7 mouse cellular contexts compared by ENCODE assay signal in the genomic region with DNA sequence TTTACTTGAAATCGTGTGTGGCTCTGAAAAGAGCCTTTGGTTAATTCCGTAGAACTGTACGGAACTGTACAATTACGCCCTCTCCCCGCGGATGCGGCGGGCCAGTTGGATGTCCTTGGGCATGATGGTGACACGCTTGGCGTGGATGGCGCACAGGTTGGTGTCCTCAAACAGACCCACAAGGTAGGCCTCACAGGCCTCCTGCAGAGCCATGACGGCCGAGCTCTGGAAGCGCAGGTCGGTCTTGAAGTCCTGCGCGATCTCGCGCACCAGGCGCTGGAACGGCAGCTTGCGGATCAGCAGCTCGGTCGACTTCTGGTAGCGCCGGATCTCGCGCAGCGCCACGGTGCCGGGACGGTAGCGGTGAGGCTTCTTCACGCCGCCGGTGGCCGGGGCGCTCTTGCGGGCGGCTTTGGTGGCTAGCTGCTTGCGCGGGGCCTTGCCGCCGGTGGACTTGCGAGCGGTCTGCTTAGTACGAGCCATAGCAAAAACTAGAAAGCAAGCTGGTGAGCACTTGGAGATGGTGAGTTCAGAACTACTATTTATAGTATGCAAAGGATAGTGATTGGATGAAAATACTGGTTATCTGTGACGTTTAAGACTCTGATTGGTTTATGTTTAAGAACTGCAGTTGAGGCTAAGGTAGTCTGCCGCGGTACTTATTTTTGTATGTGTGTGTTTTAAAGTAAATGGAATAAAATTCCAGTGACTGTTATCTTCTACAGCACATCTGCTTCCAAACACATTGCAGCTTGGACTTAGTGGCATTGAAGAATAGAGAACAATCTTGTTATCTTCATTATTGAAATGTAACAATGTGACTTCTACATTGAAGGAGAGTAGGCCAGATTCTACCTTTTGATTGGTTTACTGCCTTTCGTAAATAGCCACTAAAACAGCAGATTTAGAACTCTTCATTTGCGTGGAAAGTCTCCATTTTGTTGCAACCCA. TPM values are rescaled to one million over a fixed set of nuclear protein-coding genes. Genes with fewer than 3 reads are reported as not detected.
A peak's percentile ranks its signal among the peaks of the same experiment; 100 is the strongest.
DNase-seq lines count a peak whose midpoint lies in the region; ATAC-seq lines count a peak whose summit lies in the region.
"Not testable (repeated sequence)": the region's sequence is repeated elsewhere in the genome, so short reads cannot be mapped to it uniquely, and the experiment has no call there.

Gene Hist1h3a (minus strand): TSS at position 516 of the 951 bp plus-strand sequence.

- DNase-seq in adrenal gland, adult 18-20 months (ENCODE audit: low spot score in 2 of 2) = peak; percentile 50 to 69
- DNase-seq in embryo, embryonic 11.5 days (ENCODE audit: low read depth, low spot score) = peak; percentile 79
- DNase-seq in left cerebral cortex, postnatal 36 days (ENCODE audit: low spot score in 2 of 2) = peak; percentile 52 to 53
- peak; percentile 86 for DNase-seq in mesoderm, embryonic 11.5 days (ENCODE audit: low read depth, low spot score)
- peak; percentile 23 for DNase-seq in right cerebral cortex, postnatal 4 days

- WGBS in intestine, embryonic 16.5 days = under 1% methylated on average over 27 of the region's 52 CpGs

- not testable (repeated sequence) for H3K9me3 ChIP-seq in intestine, embryonic 16.5 days (ENCODE audit: control insufficient read depth, low read length)

- peak within 1 kb of the TSS; percentile 69 for H3K9ac ChIP-seq in intestine, embryonic 16.5 days (ENCODE audit: low read depth, low read length)

- peak within 1 kb of the TSS; percentile 89 for H3K4me2 ChIP-seq in intestine, embryonic 16.5 days (ENCODE audit: low read depth, low read length)

- H3K36me3 ChIP-seq in intestine, embryonic 16.5 days (ENCODE audit: control insufficient read depth, insufficient read depth, low read length) = not testable (repeated sequence)

- ATAC-seq in granulocyte monocyte progenitor cell, adult 5-6 weeks (replicated peaks; ENCODE audit: poor library complexity, severe bottlenecking) = peak; percentile 33
- ATAC-seq in intestine, embryonic 16.5 days = peak; percentile 66

- not testable (repeated sequence) for H3K27me3 ChIP-seq in intestine, embryonic 16.5 days (replicated peaks; ENCODE audit: control insufficient read depth, insufficient read depth, low read length)

- intact Hi-C loops in left cerebral cortex, postnatal 36 days (cut with DNase I) = not testable (repeated sequence)

- peak within 1 kb of the TSS; percentile 97 for H3K27ac ChIP-seq in intestine, embryonic 16.5 days (ENCODE audit: low read length)

- H3K4me1 ChIP-seq in intestine, embryonic 16.5 days (ENCODE audit: control insufficient read depth, insufficient read depth, low read length) = peaks cover 26% of the 10 kb centered on the region

- peak within 1 kb of the TSS; percentile 53 for H3K4me3 ChIP-seq in intestine, embryonic 16.5 days (ENCODE audit: low read length)

RNA-seq across cellular contexts. Expression of gene Hist1h3a, which starts in this region (rescaled TPM):
- total RNA-seq in adrenal gland, adult 18-20 months (2021) = 10 to 100 TPM; 18.1 to 28.1 TPM
- 33.7 and 64.5 TPM in 2 replicates for total RNA-seq in granulocyte monocyte progenitor cell, adult 5-6 weeks (2014; fragmentation: Nextera tagmentation)
- total RNA-seq in granulocyte monocyte progenitor cell, adult 5-6 weeks (2017) = 287 and 376 TPM in 2 replicates
- polyA plus RNA-seq in intestine, embryonic 16.5 days (2015; fragmentation: Nextera tagmentation; extraction: Ambion mirVana) = 3.1 and 4.2 TPM in 2 replicates
- total RNA-seq in left cerebral cortex, postnatal 36 days (2021) = 10 to 100 TPM; 41.3 to 42.8 TPM

Comparison
In these comparisons a context has a peak if more than half of its experiments do, and no peak if none do; other contexts are left out.
1. Peak in every context shown above with its lines: DNase-seq, ATAC-seq, H3K4me3 ChIP-seq and H3K27ac ChIP-seq.
2. DNase-seq: peak in every context shown above with its lines; median percentile 86 in mesoderm, embryonic 11.5 days; 79 in embryo, embryonic 11.5 days; 60 in adrenal gland, adult 18-20 months; 52 in left cerebral cortex, postnatal 36 days; 23 in right cerebral cortex, postnatal 4 days.